Mouse (Mus musculus): ENCODE results near the gene Letm1. TPM values are rescaled to one million over a fixed set of nuclear protein-coding genes. Genes with fewer than 3 reads are reported as not detected.

Gene Letm1
- polyA plus RNA-seq (2014; fragmentation: Nextera tagmentation; extraction: Ambion mirVana), result 53.5 and 54.2 TPM in 2 replicates

DNA sequence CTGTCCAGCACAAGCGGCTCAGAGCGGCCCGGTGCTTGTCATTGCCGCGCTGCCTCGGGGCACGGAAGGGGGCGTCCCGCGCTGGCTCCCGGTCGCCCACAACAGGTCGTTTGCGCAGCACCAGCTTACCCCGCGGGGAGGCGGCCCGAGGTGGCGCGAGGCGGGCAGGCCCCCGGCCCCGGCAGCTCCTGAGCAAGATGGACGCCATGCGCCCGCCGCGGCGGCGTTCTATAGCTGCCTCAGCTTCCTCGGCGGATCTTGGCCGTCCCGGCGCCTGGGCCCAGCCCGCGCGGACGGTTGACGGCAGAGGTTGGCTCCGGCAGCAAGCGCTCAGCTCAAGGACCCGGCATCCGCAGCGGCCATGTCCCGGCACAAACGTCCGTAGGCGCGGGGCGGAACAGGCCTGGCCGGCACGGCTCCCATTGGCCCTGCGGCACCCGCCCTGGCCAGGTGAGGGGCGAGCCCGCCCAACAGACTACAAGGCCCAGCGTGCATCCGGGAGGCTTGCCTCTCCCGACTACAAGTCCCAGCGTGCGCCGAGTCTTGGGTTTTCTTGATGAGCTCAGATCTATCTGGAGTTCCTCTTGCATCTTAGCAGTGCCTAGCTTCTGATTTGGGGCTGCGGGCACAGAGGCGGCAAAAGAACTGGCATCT, at the start of gene Letm1:
TSS of gene Letm1 (minus strand) at position 473 of the 654 bp plus-strand sequence.
- Histone ChIP-seq H3K4me1 (replicated peaks; ENCODE audit: control insufficient read depth, insufficient read depth, low read length) (peaks cover 20% of the 10 kb centered on the region), H3K27ac (ENCODE audit: low read depth, low read length) (peak within 1 kb of the TSS; percentile 55; the same call in 1 of the 2 replicates), H3K4me3 (ENCODE audit: low read depth, low read length) (peak within 1 kb of the TSS; percentile 94), H3K9me3 (ENCODE audit: control insufficient read depth, low read length) (no peaks in the 10 kb centered on the region), H3K9ac (ENCODE audit: low read depth, low read length) (peak within 1 kb of the TSS; percentile 89), H3K36me3 (ENCODE audit: control insufficient read depth, insufficient read depth, low read length) (peaks cover 2% of the 10 kb centered on the region; the same call in 1 of the 2 replicates), H3K4me2 (peak within 1 kb of the TSS; percentile 94), H3K27me3 (replicated peaks; ENCODE audit: control insufficient read depth, insufficient read depth, low read length) (no peaks in the 10 kb centered on the region)
- ATAC-seq (replicated peaks; ENCODE audit: low FRiP score) (peak; percentile 100), DNase-seq (ENCODE audit: low spot score) (peak; percentile 88)
- WGBS, result under 1% methylated on average over 60 of the region's 65 CpGs

DNA sequence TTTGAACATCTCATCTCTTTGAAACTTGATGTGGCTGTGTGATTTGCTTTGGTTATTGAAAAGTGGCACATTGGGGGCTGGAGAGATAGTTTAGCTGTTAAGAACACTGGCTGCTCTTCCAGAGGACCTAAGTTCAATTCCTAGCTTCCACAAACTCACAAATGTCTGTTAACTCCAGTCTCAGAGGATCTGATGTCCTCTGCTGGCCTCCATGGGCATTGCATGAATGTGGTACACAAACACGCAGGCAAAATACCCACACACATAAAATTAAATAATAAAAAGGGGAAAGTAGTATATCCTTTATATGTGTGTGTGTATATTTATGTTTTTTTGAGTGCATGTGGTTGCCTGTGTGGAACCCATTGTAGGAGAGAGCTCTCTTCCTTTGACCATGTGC, 48.2 kb upstream of the Letm1 start:
- Histone ChIP-seq H3K9me3 (ENCODE audit: control insufficient read depth, low read length) (no peaks in the 10 kb centered on the region), H3K9ac (ENCODE audit: low read depth, low read length) (no peak overlapping the region), H3K4me3 (ENCODE audit: low read depth, low read length) (no peak overlapping the region), H3K4me1 (replicated peaks; ENCODE audit: control insufficient read depth, insufficient read depth, low read length) (no peaks in the 10 kb centered on the region; the same call in 1 of the 2 replicates), H3K4me2 (no peak overlapping the region), H3K27ac (ENCODE audit: low read depth, low read length) (no peak overlapping the region), H3K27me3 (replicated peaks; ENCODE audit: control insufficient read depth, insufficient read depth, low read length) (no peaks in the 10 kb centered on the region), H3K36me3 (ENCODE audit: control insufficient read depth, insufficient read depth, low read length) (0 out of 2 replicates have a peak, but pooled peaks cover 2% of the 10 kb centered on the region)
- ATAC-seq (replicated peaks; ENCODE audit: low FRiP score) (no peak), DNase-seq (ENCODE audit: low spot score) (no peak)
- 79% methylated on average over 1 of the region's 1 CpGs for WGBS

GRCm38 (mm10) chr5:33829958-33830357, 47.3 kb upstream of the Letm1 start:
- Histone ChIP-seq H3K36me3 (ENCODE audit: control insufficient read depth, insufficient read depth, low read length) (0 out of 2 replicates have a peak, but pooled peaks cover 2% of the 10 kb centered on the region), H3K4me2 (no peak overlapping the region), H3K9me3 (ENCODE audit: control insufficient read depth, low read length) (no peaks in the 10 kb centered on the region), H3K4me3 (ENCODE audit: low read depth, low read length) (no peak overlapping the region), H3K4me1 (replicated peaks; ENCODE audit: control insufficient read depth, insufficient read depth, low read length) (no peaks in the 10 kb centered on the region; the same call in none of the 2 replicates), H3K27me3 (replicated peaks; ENCODE audit: control insufficient read depth, insufficient read depth, low read length) (no peaks in the 10 kb centered on the region), H3K9ac (ENCODE audit: low read depth, low read length) (no peak overlapping the region), H3K27ac (ENCODE audit: low read depth, low read length) (no peak overlapping the region)
- no peak for DNase-seq (ENCODE audit: low spot score)
- WGBS, result 68% methylated on average over 3 of the region's 3 CpGs
- ATAC-seq (replicated peaks; ENCODE audit: low FRiP score), result no peak

- H3K4me2 ChIP-seq, result no peak overlapping the region
- H3K27me3 ChIP-seq (replicated peaks; ENCODE audit: control insufficient read depth, insufficient read depth, low read length), result no peaks in the 10 kb centered on the region
- H3K4me3 ChIP-seq (ENCODE audit: low read depth, low read length), result no peak overlapping the region
- H3K36me3 ChIP-seq (ENCODE audit: control insufficient read depth, insufficient read depth, low read length), result 0 out of 2 replicates have a peak, but pooled peaks cover 2% of the 10 kb centered on the region
- peaks cover 3% of the 10 kb centered on the region for H3K4me1 ChIP-seq (replicated peaks; ENCODE audit: control insufficient read depth, insufficient read depth, low read length)
- ATAC-seq (replicated peaks; ENCODE audit: low FRiP score), result no peak
- H3K9ac ChIP-seq (ENCODE audit: low read depth, low read length), result no peak overlapping the region
- WGBS, result 91% methylated on average over 8 of the region's 8 CpGs
- no peak for DNase-seq (ENCODE audit: low spot score)
- H3K27ac ChIP-seq (ENCODE audit: low read depth, low read length), result no peak overlapping the region
- no peaks in the 10 kb centered on the region for H3K9me3 ChIP-seq (ENCODE audit: control insufficient read depth, low read length)
Observed at GRCm38 (mm10) chr5:33828107-33828506, 45.5 kb upstream of the Letm1 start.

DNA sequence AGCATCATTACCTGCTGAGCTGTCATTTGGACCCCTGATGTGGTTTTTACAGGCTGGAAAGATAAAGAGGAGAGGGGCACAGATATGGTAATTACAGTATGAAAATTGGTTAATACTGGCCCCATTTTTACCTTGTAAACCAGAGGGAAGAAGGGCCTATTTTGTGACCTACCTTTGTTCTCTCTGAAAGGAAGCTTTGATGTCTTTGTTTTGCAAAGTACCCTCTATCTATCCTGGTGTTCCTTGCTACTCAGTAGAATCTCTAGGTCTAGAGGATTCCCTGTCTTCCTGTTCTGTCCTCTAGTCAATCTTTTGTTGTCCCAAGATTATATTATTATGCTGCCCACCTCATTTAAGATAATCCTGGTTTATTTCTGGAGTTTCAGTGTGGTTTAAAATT, 43.4 kb upstream of the Letm1 start:
- ATAC-seq (replicated peaks; ENCODE audit: low FRiP score) (no peak), DNase-seq (ENCODE audit: low spot score) (no peak)
- no peak overlapping the region for H3K4me2 ChIP-seq
- H3K4me3 ChIP-seq (ENCODE audit: low read depth, low read length), result no peak overlapping the region
- H3K27me3 ChIP-seq (replicated peaks; ENCODE audit: control insufficient read depth, insufficient read depth, low read length), result no peaks in the 10 kb centered on the region
- no peaks in the 10 kb centered on the region for H3K9me3 ChIP-seq (ENCODE audit: control insufficient read depth, low read length)
- H3K36me3 ChIP-seq (ENCODE audit: control insufficient read depth, insufficient read depth, low read length), result 0 out of 2 replicates have a peak, but pooled peaks cover 2% of the 10 kb centered on the region
- H3K27ac ChIP-seq (ENCODE audit: low read depth, low read length), result no peak overlapping the region
- H3K9ac ChIP-seq (ENCODE audit: low read depth, low read length), result no peak overlapping the region
- peaks cover 10% of the 10 kb centered on the region for H3K4me1 ChIP-seq (replicated peaks; ENCODE audit: control insufficient read depth, insufficient read depth, low read length)

- 40% methylated on average over 3 of the region's 3 CpGs for WGBS
- Histone ChIP-seq H3K4me2 (peak overlapping the region; percentile 90), H3K4me1 (replicated peaks; ENCODE audit: control insufficient read depth, insufficient read depth, low read length) (peaks cover 22% of the 10 kb centered on the region), H3K4me3 (ENCODE audit: low read depth, low read length) (no peak overlapping the region), H3K27ac (ENCODE audit: low read depth, low read length) (no peak overlapping the region), H3K9me3 (ENCODE audit: control insufficient read depth, low read length) (no peaks in the 10 kb centered on the region), H3K36me3 (ENCODE audit: control insufficient read depth, insufficient read depth, low read length) (no peaks in the 10 kb centered on the region), H3K9ac (ENCODE audit: low read depth, low read length) (no peak overlapping the region), H3K27me3 (replicated peaks; ENCODE audit: control insufficient read depth, insufficient read depth, low read length) (no peaks in the 10 kb centered on the region)
- no peak for ATAC-seq (replicated peaks; ENCODE audit: low FRiP score)
- DNase-seq (ENCODE audit: low spot score), result peak; percentile 11
Observed at GRCm38 (mm10) chr5:33822456-33822855, 39.8 kb upstream of the Letm1 start.

DNA sequence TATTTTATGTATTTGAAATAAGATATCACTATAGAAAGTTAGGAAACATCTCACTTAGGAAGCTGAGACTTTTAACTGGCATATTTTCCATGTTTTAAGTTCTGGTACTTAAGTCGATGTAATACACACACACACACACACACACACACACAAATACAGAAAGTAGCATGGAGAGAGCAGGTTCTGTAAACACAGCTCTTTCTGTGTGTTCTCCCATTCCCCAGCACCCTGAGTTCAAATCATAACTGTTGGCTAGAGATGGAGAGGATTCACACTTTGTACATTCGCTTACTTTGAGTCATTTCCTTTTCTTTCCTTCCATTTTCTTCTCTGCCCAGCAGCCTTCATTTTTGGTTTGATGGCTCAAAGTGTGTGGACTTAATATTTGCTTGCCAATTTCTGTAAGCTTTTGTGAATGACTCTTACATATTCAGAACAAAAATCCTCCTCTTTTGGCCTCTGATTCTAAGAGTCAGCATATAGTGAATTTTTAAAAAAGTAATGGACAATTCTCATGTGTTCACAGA, 39.3 kb upstream of the Letm1 start:
- DNase-seq (ENCODE audit: low spot score), result peak; percentile 4
- Histone ChIP-seq H3K27me3 (replicated peaks; ENCODE audit: control insufficient read depth, insufficient read depth, low read length) (no peaks in the 10 kb centered on the region), H3K4me3 (ENCODE audit: low read depth, low read length) (peak overlapping the region; percentile 98), H3K4me2 (peak overlapping the region; percentile 90), H3K9ac (ENCODE audit: low read depth, low read length) (peak overlapping the region; percentile 46; the same call in 1 of the 2 replicates), H3K9me3 (ENCODE audit: control insufficient read depth, low read length) (no peaks in the 10 kb centered on the region), H3K4me1 (replicated peaks; ENCODE audit: control insufficient read depth, insufficient read depth, low read length) (peaks cover 25% of the 10 kb centered on the region), H3K27ac (ENCODE audit: low read depth, low read length) (no peak overlapping the region), H3K36me3 (ENCODE audit: control insufficient read depth, insufficient read depth, low read length) (no peaks in the 10 kb centered on the region)
- no peak for ATAC-seq (replicated peaks; ENCODE audit: low FRiP score)
- 49% methylated on average over 2 of the region's 2 CpGs for WGBS

- H3K4me3 ChIP-seq (ENCODE audit: low read depth, low read length), result peak overlapping the region; percentile 98
- H3K36me3 ChIP-seq (ENCODE audit: control insufficient read depth, insufficient read depth, low read length), result no peaks in the 10 kb centered on the region
- DNase-seq (ENCODE audit: low spot score) (peak; percentile 80), ATAC-seq (replicated peaks; ENCODE audit: low FRiP score) (peak; percentile 48)
- under 1% methylated on average over 99 of the region's 121 CpGs for WGBS
- peak overlapping the region; percentile 97 for H3K27ac ChIP-seq (ENCODE audit: low read depth, low read length)
- no peaks in the 10 kb centered on the region for H3K9me3 ChIP-seq (ENCODE audit: control insufficient read depth, low read length)
- H3K9ac ChIP-seq (ENCODE audit: low read depth, low read length), result peak overlapping the region; percentile 98
- H3K27me3 ChIP-seq (replicated peaks; ENCODE audit: control insufficient read depth, insufficient read depth, low read length), result no peaks in the 10 kb centered on the region
- peaks cover 35% of the 10 kb centered on the region for H3K4me1 ChIP-seq (replicated peaks; ENCODE audit: control insufficient read depth, insufficient read depth, low read length)
- H3K4me2 ChIP-seq, result peak overlapping the region; percentile 90
Observed at GRCm38 (mm10) chr5:33820733-33821621, 38.4 kb upstream of the Letm1 start.
